In the genomic region with DNA sequence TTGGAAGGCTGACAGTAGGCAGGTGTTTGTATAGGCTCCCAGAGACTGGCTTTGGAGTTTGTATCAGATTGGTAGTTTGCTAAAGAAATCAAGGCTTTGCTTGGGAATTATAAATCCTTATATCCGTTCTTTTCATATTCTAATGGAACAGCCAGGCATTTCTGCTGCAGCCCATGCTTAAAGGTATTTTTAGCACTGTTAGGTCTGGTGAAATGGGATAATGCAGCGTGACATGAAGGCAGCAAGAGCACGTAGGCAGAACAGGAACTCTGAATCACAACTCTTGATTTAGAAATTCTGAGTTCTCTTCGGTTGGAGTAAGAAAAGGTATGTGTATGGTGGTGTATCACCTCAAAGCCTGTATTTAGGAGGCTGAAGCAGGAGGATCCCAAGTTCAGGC, we compare ENCODE assay signal across 20 mouse cellular contexts. TPM values are rescaled to one million over a fixed set of nuclear protein-coding genes. Genes with fewer than 3 reads are reported as not detected.
DNase-seq lines count a peak whose midpoint lies in the region; ATAC-seq and TF ChIP-seq lines count a peak whose summit lies in the region.
"Had no signal": no experiment of that assay in that cellular context is flagged by ENCODE, and none has a peak within 500 bp of the region (broad histone marks: within the 10 kb centered on the region; RNA-seq: fewer than 3 reads in every experiment).

No protein-coding gene starts in this region.

- no peak for TF ChIP-seq POLR2A in myocyte (IDR thresholded peaks at IDR 0.05; ENCODE audit: insufficient read length, low read depth)

- no peak for DNase-seq in gastrocnemius, adult 2 months
- no peak for DNase-seq in gastrocnemius, postnatal 14 days
- DNase-seq in heart, postnatal 25 days (ENCODE audit: low spot score), result no peak
- peak; percentile 50 for DNase-seq in right cerebral cortex, adult 18-20 months
- DNase-seq in right cerebral cortex, postnatal 14 days, result no peak
- DNase-seq: adrenal gland, postnatal 10 days; B cell, adult 2 months; cerebellum, adult 8-10 months; gastrocnemius, postnatal 25 days; thymus, postnatal 25 days had no signal

- no peak for TF ChIP-seq CTCF in gastrocnemius, adult 2 months (IDR thresholded peaks at IDR 0.05)

- 35% methylated on average over 4 of the region's 4 CpGs for WGBS in heart, embryonic 15.5 days
- WGBS in midbrain, embryonic 15.5 days, result 70% methylated on average over 4 of the region's 4 CpGs

- peak overlapping the region; percentile 42 for H3K4me2 ChIP-seq in heart, embryonic 15.5 days
- H3K4me2 ChIP-seq in myocyte (ENCODE audit: low read depth), result peak overlapping the region; percentile 40
- H3K4me2 ChIP-seq in midbrain, embryonic 15.5 days, result no peak overlapping the region
- H3K4me2 ChIP-seq: embryonic facial prominence, embryonic 12.5 days; forebrain, embryonic 15.5 days; hindbrain, embryonic 14.5 days; limb, embryonic 15.5 days; lung, embryonic 15.5 days; midbrain, embryonic 13.5 days had no signal

- no peak for ATAC-seq in heart, embryonic 15.5 days (replicated peaks; ENCODE audit: insufficient number of reproducible peaks, insufficient read depth, low FRiP score, low read depth)
- ATAC-seq in midbrain, embryonic 15.5 days (replicated peaks), result no peak
- ATAC-seq: forebrain, embryonic 15.5 days; intestine, postnatal 0 days; midbrain, embryonic 13.5 days had no signal

- peaks cover 49% of the 10 kb centered on the region for H3K4me1 ChIP-seq in heart, embryonic 15.5 days (replicated peaks)
- peaks cover 21% of the 10 kb centered on the region for H3K4me1 ChIP-seq in midbrain, embryonic 15.5 days

- peak overlapping the region; percentile 82 for H3K27ac ChIP-seq in gastrocnemius, adult 2 months
- peak overlapping the region; percentile 83 for H3K27ac ChIP-seq in heart, embryonic 15.5 days
- H3K27ac ChIP-seq in midbrain, embryonic 15.5 days, result no peak overlapping the region
- H3K27ac ChIP-seq: embryonic facial prominence, embryonic 12.5 days; forebrain, embryonic 15.5 days; hindbrain, embryonic 14.5 days; limb, embryonic 15.5 days; lung, embryonic 15.5 days; midbrain, embryonic 13.5 days had no signal

- H3K79me2 ChIP-seq in myocyte (ENCODE audit: control insufficient read depth, insufficient read depth), result peaks cover 47% of the 10 kb centered on the region

- H3K4me3 ChIP-seq in gastrocnemius, adult 2 months, result peak overlapping the region; percentile 29
- H3K4me3 ChIP-seq in heart, embryonic 15.5 days, result no peak overlapping the region
- no peak overlapping the region for H3K4me3 ChIP-seq in myocyte
- no peak overlapping the region for H3K4me3 ChIP-seq in midbrain, embryonic 15.5 days
- H3K4me3 ChIP-seq: embryonic facial prominence, embryonic 12.5 days; forebrain, embryonic 15.5 days; limb, embryonic 15.5 days; lung, embryonic 15.5 days; midbrain, embryonic 13.5 days had no signal

- no peaks in the 10 kb centered on the region for H3K9me3 ChIP-seq in heart, embryonic 15.5 days (replicated peaks)
- H3K9me3 ChIP-seq in midbrain, embryonic 15.5 days, result no peaks in the 10 kb centered on the region
- H3K9me3 ChIP-seq: embryonic facial prominence, embryonic 12.5 days; forebrain, embryonic 15.5 days; limb, embryonic 15.5 days; lung, embryonic 15.5 days; midbrain, embryonic 13.5 days had no signal

- intact Hi-C loops in gastrocnemius, adult 2 months (cut with DNase I), result no loop called here
- intact Hi-C loops in gastrocnemius, postnatal 14 days (cut with DNase I; ENCODE audit: low total_unique reads), result no loop called here
- intact Hi-C loops in heart, postnatal 25 days (cut with DNase I), result loop anchor here (5.0 kb wide), 1 partner anchor 212 kb away; no protein-coding TSS in a partner anchor

- no peaks in the 10 kb centered on the region for H3K36me3 ChIP-seq in heart, embryonic 15.5 days
- H3K36me3 ChIP-seq in myocyte (ENCODE audit: control insufficient read depth, insufficient read depth), result no peaks in the 10 kb centered on the region
- H3K36me3 ChIP-seq in midbrain, embryonic 15.5 days (replicated peaks), result no peaks in the 10 kb centered on the region
- H3K36me3 ChIP-seq: embryonic facial prominence, embryonic 12.5 days; forebrain, embryonic 15.5 days; limb, embryonic 15.5 days; lung, embryonic 15.5 days; midbrain, embryonic 13.5 days had no signal

- H3K9ac ChIP-seq in heart, embryonic 15.5 days, result no peak overlapping the region
- no peak overlapping the region for H3K9ac ChIP-seq in midbrain, embryonic 15.5 days
- H3K9ac ChIP-seq: embryonic facial prominence, embryonic 12.5 days; forebrain, embryonic 15.5 days; hindbrain, embryonic 14.5 days; limb, embryonic 15.5 days; lung, embryonic 15.5 days; midbrain, embryonic 13.5 days had no signal

- H3K27me3 ChIP-seq in heart, embryonic 15.5 days, result no peaks in the 10 kb centered on the region
- no peaks in the 10 kb centered on the region for H3K27me3 ChIP-seq in myocyte (ENCODE audit: control insufficient read depth, insufficient read depth, insufficient read length)
- no peaks in the 10 kb centered on the region for H3K27me3 ChIP-seq in midbrain, embryonic 15.5 days (replicated peaks)
- H3K27me3 ChIP-seq: embryonic facial prominence, embryonic 12.5 days; forebrain, embryonic 15.5 days; limb, embryonic 15.5 days; lung, embryonic 15.5 days; midbrain, embryonic 13.5 days had no signal

- H3ac ChIP-seq in myocyte (ENCODE audit: control insufficient read depth, insufficient read length), result no peak overlapping the region

TF ChIP-seq in myocyte, 11 proteins besides CTCF, POLR2A, EP300 and RAD21:
- no peak for TF ChIP-seq MYOG (IDR thresholded peaks at IDR 0.05; ENCODE audit: control insufficient read depth in 1 of 3, insufficient read depth in 1 of 3, insufficient read length in 2 of 3, low read depth in 2 of 3)
- TF ChIP-seq SRF (IDR thresholded peaks at IDR 0.05; ENCODE audit: control insufficient read depth, insufficient read length, low read depth), result no peak
- no peak for TF ChIP-seq MYOD1 (IDR thresholded peaks at IDR 0.05; ENCODE audit: control insufficient read depth in 1 of 3, insufficient read length in 2 of 3, low read depth in 2 of 3)
- no peak for TF ChIP-seq CEBPB (IDR thresholded peaks at IDR 0.05; ENCODE audit: insufficient read depth, poor library complexity, severe bottlenecking)
- TF ChIP-seq USF1 (IDR thresholded peaks at IDR 0.05; ENCODE audit: low read depth), result no peak
- TF ChIP-seq REST (IDR thresholded peaks at IDR 0.05; ENCODE audit: insufficient read depth, insufficient read length), result no peak
- no peak for TF ChIP-seq TCF3 (IDR thresholded peaks at IDR 0.05; ENCODE audit: insufficient read length, low read depth)
- no peak for TF ChIP-seq POLR2AphosphoS2 (IDR thresholded peaks at IDR 0.05; ENCODE audit: insufficient read length, low read depth)
- TF ChIP-seq E2F4 (IDR thresholded peaks at IDR 0.05; ENCODE audit: insufficient read depth), result no peak
- no peak for TF ChIP-seq TCF12 (IDR thresholded peaks at IDR 0.05; ENCODE audit: insufficient read depth, poor library complexity, severe bottlenecking)
- no peak for TF ChIP-seq MAX (IDR thresholded peaks at IDR 0.05; ENCODE audit: low read depth)

RNA-seq across cellular contexts. Expression of a gene that starts 27.4 kb away (rescaled TPM):
- 10 to 100 TPM in 1 of 2 experiments, 1 to 10 TPM in 1; 9.7 to 10.8 TPM for total RNA-seq in gastrocnemius, adult 2 months (2021)
- total RNA-seq in gastrocnemius, postnatal 14 days (2021), result 10 to 100 TPM; 16.9 to 18.6 TPM
- 30.6 and 31.5 TPM in 2 replicates for polyA plus RNA-seq in heart, embryonic 15.5 days (2015; fragmentation: Nextera tagmentation; extraction: Ambion mirVana)
- total RNA-seq in heart, postnatal 25 days (2021), result 10 to 100 TPM; 21.4 to 22.9 TPM
- 13.0 TPM for polyA plus RNA-seq in myocyte (2012; fragmentation: generic; extraction: Trizol)
- polyA plus RNA-seq in midbrain, embryonic 15.5 days (2015; fragmentation: Nextera tagmentation; extraction: Ambion mirVana), result 28.3 and 29.2 TPM in 2 replicates

RNA-seq across cellular contexts. Expression of a gene that starts 28.2 kb away (rescaled TPM):
- total RNA-seq in gastrocnemius, adult 2 months (2021), result 10 to 100 TPM; 23.7 to 26.6 TPM
- 10 to 100 TPM; 24.9 to 26.1 TPM for total RNA-seq in gastrocnemius, postnatal 14 days (2021)
- 33.3 and 33.5 TPM in 2 replicates for polyA plus RNA-seq in heart, embryonic 15.5 days (2015; fragmentation: Nextera tagmentation; extraction: Ambion mirVana)
- 10 to 100 TPM; 38.5 to 40.9 TPM for total RNA-seq in heart, postnatal 25 days (2021)
- polyA plus RNA-seq in myocyte (2012; fragmentation: generic; extraction: Trizol), result 5.6 TPM
- 52.0 and 53.8 TPM in 2 replicates for polyA plus RNA-seq in midbrain, embryonic 15.5 days (2015; fragmentation: Nextera tagmentation; extraction: Ambion mirVana)
